8 mouse cellular contexts compared by ENCODE assay signal in the genomic region with DNA sequence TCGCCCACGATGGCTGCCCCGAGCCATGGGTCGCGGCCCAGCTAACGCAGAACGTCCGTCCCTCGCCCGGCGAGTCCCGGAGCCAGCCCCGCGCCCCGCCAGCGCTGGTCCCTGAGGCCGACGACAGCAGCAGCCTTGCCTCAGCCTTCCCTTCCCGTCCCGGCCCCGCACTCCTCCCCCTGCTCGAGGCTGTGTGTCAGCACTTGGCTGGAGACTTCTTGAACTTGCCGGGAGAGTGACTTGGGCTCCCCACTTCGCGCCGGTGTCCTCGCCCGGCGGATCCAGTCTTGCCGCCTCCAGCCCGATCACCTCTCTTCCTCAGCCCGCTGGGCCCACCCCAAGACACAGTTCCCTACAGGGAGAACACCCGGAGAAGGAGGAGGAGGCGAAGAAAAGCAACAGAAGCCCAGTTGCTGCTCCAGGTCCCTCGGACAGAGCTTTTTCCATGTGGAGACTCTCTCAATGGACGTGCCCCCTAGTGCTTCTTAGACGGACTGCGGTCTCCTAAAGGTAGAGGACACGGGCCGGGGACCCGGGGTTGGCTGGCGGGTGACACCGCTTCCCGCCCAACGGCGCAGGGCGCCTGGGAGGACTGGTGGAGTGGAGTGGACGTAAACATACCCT. TPM values are rescaled to one million over a fixed set of nuclear protein-coding genes. Genes with fewer than 3 reads are reported as not detected.
DNase-seq lines count a peak whose midpoint lies in the region; ATAC-seq and TF ChIP-seq lines count a peak whose summit lies in the region.

No protein-coding gene starts in this region.

- under 1% methylated on average over 48 of the region's 48 CpGs for WGBS in embryonic facial prominence, embryonic 12.5 days
- WGBS in heart, embryonic 10.5 days: under 1% methylated on average over 48 of the region's 48 CpGs
- 2% methylated on average over 37 of the region's 48 CpGs for whole genome bisulfite sequencing in kidney, postnatal 0 days
- 3% methylated on average over 48 of the region's 48 CpGs for WGBS in stomach, embryonic 15.5 days

- no peak overlapping the region for H3K27ac ChIP-seq in embryonic facial prominence, embryonic 12.5 days
- peak overlapping the region; percentile 84 for H3K27ac ChIP-seq in heart, embryonic 10.5 days
- H3K27ac ChIP-seq in kidney, postnatal 0 days: no peak overlapping the region
- H3K27ac ChIP-seq in stomach, embryonic 15.5 days: no peak overlapping the region; the same call in 1 of the 2 replicates

- peaks cover 17% of the 10 kb centered on the region for H3K4me1 ChIP-seq in embryonic facial prominence, embryonic 12.5 days
- H3K4me1 ChIP-seq in heart, embryonic 10.5 days: peaks cover 17% of the 10 kb centered on the region
- peaks cover 7% of the 10 kb centered on the region; the same call in 1 of the 2 replicates for H3K4me1 ChIP-seq in kidney, postnatal 0 days (replicated peaks; ENCODE audit: insufficient read depth, low read length)
- H3K4me1 ChIP-seq in stomach, embryonic 15.5 days: peaks cover 21% of the 10 kb centered on the region; the same call in 1 of the 2 replicates

- 0 out of 2 replicates have a peak, but pooled peaks have one; percentile 19 for ATAC-seq in embryonic facial prominence, embryonic 12.5 days (ENCODE audit: insufficient number of reproducible peaks, insufficient read depth, low FRiP score, low TSS enrichment)
- ATAC-seq in kidney, postnatal 0 days (replicated peaks; ENCODE audit: low FRiP score, low read depth): peak; percentile 33
- ATAC-seq in stomach, embryonic 15.5 days (ENCODE audit: insufficient read depth, low FRiP score, low read depth): 0 out of 2 replicates have a peak, but pooled peaks have one; percentile 8

- H3K36me3 ChIP-seq in embryonic facial prominence, embryonic 12.5 days: no peaks in the 10 kb centered on the region
- no peaks in the 10 kb centered on the region for H3K36me3 ChIP-seq in heart, embryonic 10.5 days
- no peaks in the 10 kb centered on the region for H3K36me3 ChIP-seq in kidney, postnatal 0 days (ENCODE audit: insufficient read depth, low read length)
- no peaks in the 10 kb centered on the region for H3K36me3 ChIP-seq in stomach, embryonic 15.5 days

- H3K9me3 ChIP-seq in embryonic facial prominence, embryonic 12.5 days: no peaks in the 10 kb centered on the region
- no peaks in the 10 kb centered on the region for H3K9me3 ChIP-seq in heart, embryonic 10.5 days
- H3K9me3 ChIP-seq in kidney, postnatal 0 days (replicated peaks; ENCODE audit: low read length): no peaks in the 10 kb centered on the region
- H3K9me3 ChIP-seq in stomach, embryonic 15.5 days: no peaks in the 10 kb centered on the region

- peak overlapping the region; percentile 86 for H3K4me2 ChIP-seq in embryonic facial prominence, embryonic 12.5 days (replicated peaks)
- peak overlapping the region; percentile 92 for H3K4me2 ChIP-seq in kidney, postnatal 0 days (ENCODE audit: low read length)
- peak overlapping the region; percentile 94 for H3K4me2 ChIP-seq in stomach, embryonic 15.5 days

- peak overlapping the region; percentile 67 for H3K4me3 ChIP-seq in embryonic facial prominence, embryonic 12.5 days
- peak overlapping the region; percentile 66 for H3K4me3 ChIP-seq in heart, embryonic 10.5 days
- H3K4me3 ChIP-seq in kidney, postnatal 0 days (replicated peaks; ENCODE audit: low read depth, low read length): peak overlapping the region; percentile 56
- peak overlapping the region; percentile 66 for H3K4me3 ChIP-seq in stomach, embryonic 15.5 days (replicated peaks)

- TF ChIP-seq CTCF in kidney, postnatal 0 days (IDR thresholded peaks at IDR 0.05; ENCODE audit: low read depth): no peak; the same call in 1 of the 2 replicates

- peak overlapping the region; percentile 78 for H3K9ac ChIP-seq in embryonic facial prominence, embryonic 12.5 days
- peak overlapping the region; percentile 55 for H3K9ac ChIP-seq in kidney, postnatal 0 days (ENCODE audit: low read depth, low read length)
- H3K9ac ChIP-seq in stomach, embryonic 15.5 days: peak overlapping the region; percentile 60

- DNase-seq in cerebellum, postnatal 10 days: peak; percentile 8 to 39
- DNase-seq in cerebellum, postnatal 25 days: no peak
- peak; percentile 78 for DNase-seq in heart, embryonic 10.5 days (ENCODE audit: low spot score)
- DNase-seq in kidney, postnatal 0 days (ENCODE audit: low spot score): peak; percentile 47
- peak; percentile 22 for DNase-seq in lung, postnatal 25 days (ENCODE audit: low spot score)
- DNase-seq in layer of hippocampus, adult 9-11 months: no peak

- H3K27me3 ChIP-seq in embryonic facial prominence, embryonic 12.5 days: peaks cover 33% of the 10 kb centered on the region
- peaks cover 54% of the 10 kb centered on the region for H3K27me3 ChIP-seq in heart, embryonic 10.5 days (ENCODE audit: insufficient read depth, poor library complexity, severe bottlenecking)
- H3K27me3 ChIP-seq in kidney, postnatal 0 days (ENCODE audit: insufficient read depth, low read length): peaks cover 12% of the 10 kb centered on the region; the same call in 1 of the 2 replicates
- H3K27me3 ChIP-seq in stomach, embryonic 15.5 days (replicated peaks): peaks cover 14% of the 10 kb centered on the region; the same call in 1 of the 2 replicates

RNA-seq across cellular contexts. Expression of gene Bmp2, which starts 1.0 kb away (rescaled TPM):
- polyA plus RNA-seq in embryonic facial prominence, embryonic 12.5 days (2016; fragmentation: Nextera tagmentation; extraction: Ambion mirVana): 18.8 and 20.5 TPM in 2 replicates
- polyA plus RNA-seq in heart, embryonic 10.5 days (2016; fragmentation: Nextera tagmentation; extraction: Ambion mirVana): 23.5 and 24.5 TPM in 2 replicates
- 9.9 and 11.3 TPM in 2 replicates for polyA plus RNA-seq in kidney, postnatal 0 days (2015; fragmentation: Nextera tagmentation; extraction: Ambion mirVana)
- 11.7 and 12.3 TPM in 2 replicates for polyA plus RNA-seq in stomach, embryonic 15.5 days (2015; fragmentation: Nextera tagmentation; extraction: Ambion mirVana)

Comparison
In these comparisons a context has a peak if more than half of its experiments do, and no peak if none do; other contexts are left out.
1. DNase-seq: peak in cerebellum, postnatal 10 days (2 of 2), heart, embryonic 10.5 days (single experiment), kidney, postnatal 0 days (single experiment) and lung, postnatal 25 days (single experiment); none in cerebellum, postnatal 25 days (0 of 2) and layer of hippocampus, adult 9-11 months (single experiment).
2. Peak in every context shown above with its lines, with median percentiles within 50 percentile points of each other: ATAC-seq, H3K4me2 ChIP-seq, H3K4me3 ChIP-seq and H3K9ac ChIP-seq.